Mouse (Mus musculus) layer of hippocampus, postnatal 36 days (tissue): ENCODE data around the gene Wdr41. TPM values are rescaled to one million over a fixed set of nuclear protein-coding genes. Genes with fewer than 3 reads are reported as not detected.
A peak's percentile ranks its signal among the peaks of the same experiment; 100 is the strongest.

Source experiments
- DNase-seq, 2 experiments: peaks; one replicate each; pipeline ENCODE4 v3.0.0; 2022
- total RNA-seq, 2 experiments: library from RNA; stranded (reverse); gene quantifications; 2 replicates each; pipeline ENCODE4 v1.2.3; 2021

Gene Wdr41
- total RNA-seq, result 10 to 100 TPM; 21.2 to 23.0 TPM

- peak; percentile 86 to 90 for DNase-seq
These were observed at the start of gene Wdr41 for GRCm38 (mm10) chr13:94976219-94977186. Gene Wdr41, plus strand, starts transcription at chr13:94976344.

- no peak for DNase-seq
These were observed 48.1 kb upstream of the Wdr41 start for GRCm38 (mm10) chr13:94928086-94928485.

GRCm38 (mm10) chr13:94938418-94938817 lies 37.7 kb upstream of the Wdr41 start:
- no peak for DNase-seq

- DNase-seq, result no peak
These were observed 36.0 kb upstream of the Wdr41 start for GRCm38 (mm10) chr13:94940104-94940503.

- DNase-seq, result peak; percentile 23 to 47
These were observed 34.9 kb upstream of the Wdr41 start for GRCm38 (mm10) chr13:94941230-94941629.

- DNase-seq, result no peak
These were observed 20.2 kb upstream of the Wdr41 start for GRCm38 (mm10) chr13:94955941-94956340.

- DNase-seq, result no peak
These were observed 18.2 kb upstream of the Wdr41 start for GRCm38 (mm10) chr13:94957965-94958364.

GRCm38 (mm10) chr13:94969992-94970553 lies 6.1 kb upstream of the Wdr41 start:
- no peak for DNase-seq

- no peak for DNase-seq
These were observed 321 bp upstream of the Wdr41 start for GRCm38 (mm10) chr13:94975828-94976218.

- DNase-seq, result no peak
These were observed 2.9 kb downstream of the Wdr41 start for GRCm38 (mm10) chr13:94979081-94979480.

GRCm38 (mm10) chr13:94990516-94990915 lies 14.4 kb downstream of the Wdr41 start:
- no peak for DNase-seq

- no peak for DNase-seq
These were observed 31.1 kb downstream of the Wdr41 start for GRCm38 (mm10) chr13:95007281-95007680.

GRCm38 (mm10) chr13:95009261-95009660 lies 33.1 kb downstream of the Wdr41 start:
- DNase-seq, result peak in 1 of 2 experiments; percentile 53

- DNase-seq, result no peak
These were observed 35.6 kb downstream of the Wdr41 start for GRCm38 (mm10) chr13:95011546-95012257.

- DNase-seq, result no peak
These were observed 41.1 kb downstream of the Wdr41 start for GRCm38 (mm10) chr13:95017278-95017677.

- peak; percentile 53 to 66 for DNase-seq
These were observed 41.8 kb downstream of the Wdr41 start for GRCm38 (mm10) chr13:95017916-95018315.

- no peak for DNase-seq
These were observed 43.2 kb downstream of the Wdr41 start for GRCm38 (mm10) chr13:95019345-95019744.

GRCm38 (mm10) chr13:95020216-95020615 lies 44.1 kb downstream of the Wdr41 start:
- DNase-seq, result no peak

- DNase-seq, result no peak
These were observed 54.7 kb downstream of the Wdr41 start for GRCm38 (mm10) chr13:95030828-95031227.

GRCm38 (mm10) chr13:95032127-95032831 lies 56.1 kb downstream of the Wdr41 start:
- DNase-seq, result no peak

GRCm38 (mm10) chr13:95032973-95033372 lies 56.8 kb downstream of the Wdr41 start:
- no peak for DNase-seq

- DNase-seq, result no peak
These were observed 58.0 kb downstream of the Wdr41 start for GRCm38 (mm10) chr13:95034094-95034493.
